Mouse (Mus musculus): ENCODE data around the gene Fam169b. TPM values are rescaled to one million over a fixed set of nuclear protein-coding genes. Genes with fewer than 3 reads are reported as not detected.
"Not testable (repeated sequence)": the region's sequence is repeated elsewhere in the genome, so short reads cannot be mapped to it uniquely, and the experiment has no call there.

The Fam169b gene
- polyA plus RNA-seq, 1 experiment: 0.86 TPM

GRCm38 (mm10) chr7:68282304-68283132 lies 8.9 kb downstream of the Fam169b start:
- TF ChIP-seq GATA1 (IDR thresholded peaks at IDR 0.05; ENCODE audit: borderline replicate concordance, low read length) (no peak), FLI1 (IDR thresholded peaks at IDR 0.05; ENCODE audit: low read length) (no peak)
- Histone ChIP-seq H3K27me3 (replicated peaks) (peaks cover 6% of the 10 kb centered on the region), H3K9me3 (no peaks in the 10 kb centered on the region), H3K4me1 (peaks cover 45% of the 10 kb centered on the region), H3K4me3 (replicated peaks) (peak overlapping the region; percentile 76), H3K36me3 (replicated peaks; ENCODE audit: low read length) (no peaks in the 10 kb centered on the region)

- H3K9me3 ChIP-seq; H3K27me3 ChIP-seq (replicated peaks); H3K36me3 ChIP-seq (replicated peaks; ENCODE audit: low read length): not testable (repeated sequence)
- H3K4me3 ChIP-seq (replicated peaks): peak overlapping the region; percentile 76
- H3K4me1 ChIP-seq: peaks cover 48% of the 10 kb centered on the region
Observed at GRCm38 (mm10) chr7:68283133-68283520, 9.5 kb downstream of the Fam169b start.

- Histone ChIP-seq H3K36me3 (replicated peaks; ENCODE audit: low read length) (no peaks in the 10 kb centered on the region), H3K4me1 (peaks cover 48% of the 10 kb centered on the region), H3K9me3 (no peaks in the 10 kb centered on the region), H3K27me3 (replicated peaks) (peaks cover 4% of the 10 kb centered on the region), H3K4me3 (replicated peaks) (no peak overlapping the region)
- no peak for TF ChIP-seq FLI1 (IDR thresholded peaks at IDR 0.05; ENCODE audit: low read length)
- TF ChIP-seq GATA1 (IDR thresholded peaks at IDR 0.05; ENCODE audit: borderline replicate concordance, low read length): no peak
Observed at GRCm38 (mm10) chr7:68283776-68284175, 10.1 kb downstream of the Fam169b start.

GRCm38 (mm10) chr7:68285851-68286298 lies 12.2 kb downstream of the Fam169b start:
- no peaks in the 10 kb centered on the region for H3K27me3 ChIP-seq (replicated peaks)
- H3K36me3 ChIP-seq (replicated peaks; ENCODE audit: low read length): no peaks in the 10 kb centered on the region
- H3K4me3 ChIP-seq (replicated peaks): no peak overlapping the region
- peaks cover 36% of the 10 kb centered on the region for H3K4me1 ChIP-seq
- TF ChIP-seq GATA1 (IDR thresholded peaks at IDR 0.05; ENCODE audit: borderline replicate concordance, low read length): no peak
- TF ChIP-seq FLI1 (IDR thresholded peaks at IDR 0.05; ENCODE audit: low read length): no peak
- no peaks in the 10 kb centered on the region for H3K9me3 ChIP-seq

- Histone ChIP-seq H3K27me3 (replicated peaks) (no peaks in the 10 kb centered on the region), H3K4me3 (replicated peaks) (no peak overlapping the region), H3K36me3 (replicated peaks; ENCODE audit: low read length) (no peaks in the 10 kb centered on the region), H3K4me1 (peaks cover 36% of the 10 kb centered on the region), H3K9me3 (no peaks in the 10 kb centered on the region)
- TF ChIP-seq GATA1 (IDR thresholded peaks at IDR 0.05; ENCODE audit: borderline replicate concordance, low read length) (no peak), FLI1 (IDR thresholded peaks at IDR 0.05; ENCODE audit: low read length) (no peak)
Observed at GRCm38 (mm10) chr7:68286526-68287481, 13.2 kb downstream of the Fam169b start.

- no peak overlapping the region for H3K4me3 ChIP-seq (replicated peaks)
- no peak for TF ChIP-seq GATA1 (IDR thresholded peaks at IDR 0.05; ENCODE audit: borderline replicate concordance, low read length)
- TF ChIP-seq FLI1 (IDR thresholded peaks at IDR 0.05; ENCODE audit: low read length): no peak
- no peaks in the 10 kb centered on the region for H3K9me3 ChIP-seq
- no peaks in the 10 kb centered on the region for H3K27me3 ChIP-seq (replicated peaks)
- H3K4me1 ChIP-seq: peaks cover 32% of the 10 kb centered on the region
- no peaks in the 10 kb centered on the region for H3K36me3 ChIP-seq (replicated peaks; ENCODE audit: low read length)
Observed at GRCm38 (mm10) chr7:68287582-68287981, 13.9 kb downstream of the Fam169b start.

GRCm38 (mm10) chr7:68288000-68288399 lies 14.4 kb downstream of the Fam169b start:
- peaks cover 28% of the 10 kb centered on the region for H3K4me1 ChIP-seq
- not testable (repeated sequence) for H3K27me3 ChIP-seq (replicated peaks); H3K4me3 ChIP-seq (replicated peaks); H3K36me3 ChIP-seq (replicated peaks; ENCODE audit: low read length); H3K9me3 ChIP-seq

GRCm38 (mm10) chr7:68289081-68289480 lies 15.4 kb downstream of the Fam169b start:
- TF ChIP-seq FLI1 (IDR thresholded peaks at IDR 0.05; ENCODE audit: low read length) (no peak), GATA1 (IDR thresholded peaks at IDR 0.05; ENCODE audit: borderline replicate concordance, low read length) (no peak)
- Histone ChIP-seq H3K4me3 (replicated peaks) (no peak overlapping the region), H3K4me1 (peaks cover 22% of the 10 kb centered on the region), H3K36me3 (replicated peaks; ENCODE audit: low read length) (no peaks in the 10 kb centered on the region), H3K9me3 (no peaks in the 10 kb centered on the region), H3K27me3 (replicated peaks) (no peaks in the 10 kb centered on the region)

GRCm38 (mm10) chr7:68291603-68292002 lies 18.0 kb downstream of the Fam169b start:
- no peak for TF ChIP-seq GATA1 (IDR thresholded peaks at IDR 0.05; ENCODE audit: borderline replicate concordance, low read length)
- TF ChIP-seq FLI1 (IDR thresholded peaks at IDR 0.05; ENCODE audit: low read length): no peak
- peaks cover 17% of the 10 kb centered on the region for H3K4me1 ChIP-seq
- H3K36me3 ChIP-seq (replicated peaks; ENCODE audit: low read length): no peaks in the 10 kb centered on the region
- no peaks in the 10 kb centered on the region for H3K27me3 ChIP-seq (replicated peaks)
- H3K4me3 ChIP-seq (replicated peaks): no peak overlapping the region
- H3K9me3 ChIP-seq: no peaks in the 10 kb centered on the region

Measured in megakaryocyte, embryonic 14.5 days (primary cell).